Mouse (Mus musculus): ENCODE measurements around the gene Rnf26. TPM values are rescaled to one million over a fixed set of nuclear protein-coding genes. Genes with fewer than 3 reads are reported as not detected.

Rnf26 gene
- polyA plus RNA-seq, 1 experiment: 29.5 TPM

DNA sequence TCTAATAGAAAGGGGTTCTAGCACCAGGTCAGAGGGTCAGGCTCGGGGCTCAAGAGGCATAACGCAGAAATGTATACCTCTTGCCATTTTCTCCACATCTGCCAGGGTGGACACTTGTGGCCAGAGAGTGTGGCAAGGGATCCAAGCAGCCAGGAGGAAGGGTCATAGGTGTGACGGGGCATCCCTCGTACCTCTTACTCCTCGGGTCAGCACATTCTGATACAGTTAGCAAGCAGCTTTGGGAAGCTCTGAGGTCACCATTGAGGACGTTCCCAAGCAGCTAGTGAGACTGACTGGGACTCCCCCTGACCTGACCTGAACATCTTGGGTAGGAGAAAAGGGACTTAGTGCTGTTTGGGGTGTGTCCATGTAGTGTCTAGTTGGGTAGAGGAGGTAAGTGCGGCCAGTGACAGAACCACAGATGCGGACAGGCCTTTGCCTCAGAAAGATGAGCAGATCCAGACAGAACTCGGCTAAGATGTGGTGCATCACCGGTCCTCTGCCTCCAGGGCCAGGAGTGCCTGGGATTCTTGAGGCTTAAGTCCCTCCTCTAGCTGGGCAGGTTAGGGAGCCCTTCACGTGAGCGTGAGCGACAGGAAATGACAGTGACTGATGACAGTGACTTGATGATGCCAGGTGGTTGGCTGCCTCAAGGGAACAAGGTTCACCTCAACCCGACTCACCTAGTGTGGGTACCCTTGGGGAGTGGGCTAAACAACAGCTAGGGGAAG lies 43.0 kb downstream of the Rnf26 start:
- H3K36me3 ChIP-seq (ENCODE audit: control insufficient read depth, insufficient read depth): no peaks in the 10 kb centered on the region
- no peak for TF ChIP-seq SRF (IDR thresholded peaks at IDR 0.05; ENCODE audit: control insufficient read depth, insufficient read length, low read depth)
- peak overlapping the region; percentile 7 for H3K4me3 ChIP-seq
- no peaks in the 10 kb centered on the region for H3K27me3 ChIP-seq (ENCODE audit: control insufficient read depth, insufficient read depth, insufficient read length)
- peak overlapping the region; percentile 63 for H3K4me2 ChIP-seq (ENCODE audit: low read depth)
- H3K79me2 ChIP-seq (ENCODE audit: control insufficient read depth, insufficient read depth): no peaks in the 10 kb centered on the region
- no peak overlapping the region for H3ac ChIP-seq (ENCODE audit: control insufficient read depth, insufficient read length)

DNA sequence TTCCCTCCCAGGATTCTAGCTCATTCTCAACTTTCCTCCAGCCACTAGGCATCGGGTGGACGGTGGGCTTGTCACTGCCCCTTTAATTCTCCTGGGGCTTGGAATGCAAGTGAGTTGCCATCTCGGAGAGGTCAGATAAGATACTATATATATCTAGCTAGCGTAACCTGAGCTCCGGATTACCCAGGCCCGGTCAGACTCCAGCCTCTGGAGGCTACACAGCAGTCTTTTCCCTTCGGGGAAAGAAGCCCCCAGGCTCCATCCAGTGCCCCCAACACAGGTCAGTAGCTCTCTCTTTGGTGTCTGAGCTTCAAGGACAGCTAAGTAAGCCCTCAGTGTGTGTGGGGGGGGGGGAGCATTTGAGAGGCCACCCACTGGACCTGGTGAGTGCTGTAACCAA lies 44.1 kb downstream of the Rnf26 start:
- no peaks in the 10 kb centered on the region for H3K27me3 ChIP-seq (ENCODE audit: control insufficient read depth, insufficient read depth, insufficient read length)
- H3K36me3 ChIP-seq (ENCODE audit: control insufficient read depth, insufficient read depth): no peaks in the 10 kb centered on the region
- no peak overlapping the region for H3ac ChIP-seq (ENCODE audit: control insufficient read depth, insufficient read length)
- no peaks in the 10 kb centered on the region for H3K79me2 ChIP-seq (ENCODE audit: control insufficient read depth, insufficient read depth)
- H3K4me3 ChIP-seq: peak overlapping the region; percentile 7
- no peak for TF ChIP-seq USF1 (IDR thresholded peaks at IDR 0.05; ENCODE audit: low read depth)
- no peak for TF ChIP-seq SRF (IDR thresholded peaks at IDR 0.05; ENCODE audit: control insufficient read depth, insufficient read length, low read depth)
- TF ChIP-seq MYOG (IDR thresholded peaks at IDR 0.05; ENCODE audit: control insufficient read depth in 1 of 3, insufficient read depth in 1 of 3, insufficient read length in 2 of 3, low read depth in 2 of 3): no peak
- no peak for TF ChIP-seq CEBPB (IDR thresholded peaks at IDR 0.05; ENCODE audit: insufficient read depth, poor library complexity, severe bottlenecking)
- TF ChIP-seq MYOD1 (IDR thresholded peaks at IDR 0.05; ENCODE audit: control insufficient read depth in 1 of 3, insufficient read length in 2 of 3, low read depth in 2 of 3): no peak
- no peak for TF ChIP-seq MAX (IDR thresholded peaks at IDR 0.05; ENCODE audit: low read depth)
- TF ChIP-seq POLR2AphosphoS2 (IDR thresholded peaks at IDR 0.05; ENCODE audit: insufficient read length, low read depth): no peak
- H3K4me2 ChIP-seq (ENCODE audit: low read depth): peak overlapping the region; percentile 63

- TF ChIP-seq TCF12 (IDR thresholded peaks at IDR 0.05; ENCODE audit: insufficient read depth, poor library complexity, severe bottlenecking): no peak
- no peak for TF ChIP-seq CEBPB (IDR thresholded peaks at IDR 0.05; ENCODE audit: insufficient read depth, poor library complexity, severe bottlenecking)
- no peak for TF ChIP-seq E2F4 (IDR thresholded peaks at IDR 0.05; ENCODE audit: insufficient read depth)
- no peak for TF ChIP-seq MYOG (IDR thresholded peaks at IDR 0.05; ENCODE audit: control insufficient read depth in 1 of 3, insufficient read depth in 1 of 3, insufficient read length in 2 of 3, low read depth in 2 of 3)
- TF ChIP-seq SRF (IDR thresholded peaks at IDR 0.05; ENCODE audit: control insufficient read depth, insufficient read length, low read depth): no peak
- TF ChIP-seq POLR2AphosphoS2 (IDR thresholded peaks at IDR 0.05; ENCODE audit: insufficient read length, low read depth): no peak
- TF ChIP-seq POLR2A (IDR thresholded peaks at IDR 0.05; ENCODE audit: insufficient read length, low read depth): no peak
- TF ChIP-seq TCF3 (IDR thresholded peaks at IDR 0.05; ENCODE audit: insufficient read length, low read depth): no peak
- no peak for TF ChIP-seq USF1 (IDR thresholded peaks at IDR 0.05; ENCODE audit: low read depth)
- TF ChIP-seq MAX (IDR thresholded peaks at IDR 0.05; ENCODE audit: low read depth): no peak
- no peak for TF ChIP-seq REST (IDR thresholded peaks at IDR 0.05; ENCODE audit: insufficient read depth, insufficient read length)
- no peak for TF ChIP-seq MYOD1 (IDR thresholded peaks at IDR 0.05; ENCODE audit: control insufficient read depth in 1 of 3, insufficient read length in 2 of 3, low read depth in 2 of 3)
- peak overlapping the region; percentile 21 for H3K4me2 ChIP-seq (ENCODE audit: low read depth)
- H3ac ChIP-seq (ENCODE audit: control insufficient read depth, insufficient read length): no peak overlapping the region
- no peaks in the 10 kb centered on the region for H3K27me3 ChIP-seq (ENCODE audit: control insufficient read depth, insufficient read depth, insufficient read length)
- no peaks in the 10 kb centered on the region for H3K36me3 ChIP-seq (ENCODE audit: control insufficient read depth, insufficient read depth)
- no peaks in the 10 kb centered on the region for H3K79me2 ChIP-seq (ENCODE audit: control insufficient read depth, insufficient read depth)
- peak overlapping the region; percentile 27 for H3K4me3 ChIP-seq
These were observed 45.4 kb downstream of the Rnf26 start for GRCm38 (mm10) chr9:44067960-44068330.

DNA sequence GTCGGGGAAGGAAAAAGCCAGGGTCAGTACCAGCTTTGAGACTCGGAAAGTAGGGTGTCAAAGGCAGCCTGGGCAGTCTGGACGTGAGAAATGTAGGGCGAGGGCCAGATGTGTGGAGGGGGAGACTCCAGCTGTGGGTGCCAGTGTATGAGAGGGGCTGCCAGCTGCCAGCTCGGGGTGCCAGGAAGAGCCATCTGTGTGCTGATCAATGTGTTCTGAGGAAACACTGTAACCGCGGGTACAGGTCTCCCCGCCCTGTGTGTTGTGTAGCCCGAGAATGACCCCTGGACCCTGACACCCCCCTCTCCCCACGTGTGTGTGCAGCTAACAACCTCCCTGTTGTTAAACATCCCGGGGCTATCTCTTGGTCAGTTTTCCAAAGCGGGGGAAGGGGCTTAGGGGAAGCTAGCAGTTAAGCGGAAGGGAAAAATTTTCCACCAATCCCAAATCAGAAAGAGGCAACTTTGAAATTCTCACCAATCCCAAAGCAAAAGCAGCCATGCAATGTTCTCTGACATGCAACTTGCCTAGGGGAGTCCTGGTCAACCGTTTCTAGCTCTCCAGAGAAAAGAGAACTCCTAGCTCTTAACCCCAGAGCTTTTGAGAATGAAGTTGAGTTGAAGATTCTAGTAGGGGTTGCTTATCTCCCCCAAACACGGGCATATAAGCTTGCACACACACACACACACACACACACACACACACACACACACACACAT lies 45.9 kb downstream of the Rnf26 start:
- Histone ChIP-seq H3K4me2 (ENCODE audit: low read depth) (peak overlapping the region; percentile 84), H3K27me3 (ENCODE audit: control insufficient read depth, insufficient read depth, insufficient read length) (no peaks in the 10 kb centered on the region), H3K79me2 (ENCODE audit: control insufficient read depth, insufficient read depth) (no peaks in the 10 kb centered on the region), H3ac (ENCODE audit: control insufficient read depth, insufficient read length) (peak overlapping the region; percentile 0), H3K4me3 (peak overlapping the region; percentile 27), H3K36me3 (ENCODE audit: control insufficient read depth, insufficient read depth) (no peaks in the 10 kb centered on the region)
- peak in 1 of 3 experiments; percentile 2 for TF ChIP-seq MYOD1 (IDR thresholded peaks at IDR 0.05; ENCODE audit: control insufficient read depth in 1 of 3, insufficient read length in 2 of 3, low read depth in 2 of 3)
- no peak for TF ChIP-seq POLR2AphosphoS2 (IDR thresholded peaks at IDR 0.05; ENCODE audit: insufficient read length, low read depth)

DNA sequence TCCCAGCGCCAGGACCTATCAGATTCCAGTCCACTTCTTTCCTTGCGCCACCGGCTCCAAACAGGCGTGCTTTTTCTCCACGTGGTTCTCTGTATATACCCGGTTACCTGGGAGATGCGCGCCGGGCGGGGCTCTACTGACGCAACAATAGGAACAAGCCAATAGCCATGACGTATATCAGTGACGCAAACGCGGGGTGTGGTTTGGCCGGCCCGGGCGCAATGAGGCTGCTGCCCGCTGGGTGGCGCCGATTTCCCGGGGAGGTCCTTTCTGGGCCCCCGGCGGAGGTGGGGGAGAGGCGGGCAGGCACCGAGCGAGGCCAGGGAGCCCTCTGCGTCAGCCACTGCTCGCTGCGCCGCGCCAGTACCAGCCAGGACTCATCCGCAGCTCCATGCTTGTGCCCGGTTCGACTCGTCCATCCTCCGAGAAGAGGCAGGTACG lies 46.5 kb downstream of the Rnf26 start, which contains the start of gene Usp2:
Usp2 (plus strand) TSS at position 237 of the 441 bp plus-strand sequence.
- TF ChIP-seq TCF3 (IDR thresholded peaks at IDR 0.05; ENCODE audit: insufficient read length, low read depth): no peak
- TF ChIP-seq POLR2AphosphoS2 (IDR thresholded peaks at IDR 0.05; ENCODE audit: insufficient read length, low read depth): peak; percentile 63
- no peak for TF ChIP-seq REST (IDR thresholded peaks at IDR 0.05; ENCODE audit: insufficient read depth, insufficient read length)
- peak; percentile 94 for TF ChIP-seq MAX (IDR thresholded peaks at IDR 0.05; ENCODE audit: low read depth)
- TF ChIP-seq USF1 (IDR thresholded peaks at IDR 0.05; ENCODE audit: low read depth): peak; percentile 89
- TF ChIP-seq SRF (IDR thresholded peaks at IDR 0.05; ENCODE audit: control insufficient read depth, insufficient read length, low read depth): no peak
- TF ChIP-seq POLR2A (IDR thresholded peaks at IDR 0.05; ENCODE audit: insufficient read length, low read depth): peak; percentile 80
- peak in 1 of 3 experiments; percentile 10 for TF ChIP-seq MYOD1 (IDR thresholded peaks at IDR 0.05; ENCODE audit: control insufficient read depth in 1 of 3, insufficient read length in 2 of 3, low read depth in 2 of 3)
- no peak for TF ChIP-seq TCF12 (IDR thresholded peaks at IDR 0.05; ENCODE audit: insufficient read depth, poor library complexity, severe bottlenecking)
- TF ChIP-seq E2F4 (IDR thresholded peaks at IDR 0.05; ENCODE audit: insufficient read depth): no peak
- TF ChIP-seq CEBPB (IDR thresholded peaks at IDR 0.05; ENCODE audit: insufficient read depth, poor library complexity, severe bottlenecking): peak; percentile 55; the same call in 1 of the 2 replicates
- no peak for TF ChIP-seq MYOG (IDR thresholded peaks at IDR 0.05; ENCODE audit: control insufficient read depth in 1 of 3, insufficient read depth in 1 of 3, insufficient read length in 2 of 3, low read depth in 2 of 3)

More for the DNA sequence above, 46.5 kb downstream of the Rnf26 start, which contains the start of gene Usp2:
- no peaks in the 10 kb centered on the region for H3K36me3 ChIP-seq (ENCODE audit: control insufficient read depth, insufficient read depth)
- H3ac ChIP-seq (ENCODE audit: control insufficient read depth, insufficient read length): peak within 1 kb of the TSS; percentile 0
- H3K4me2 ChIP-seq (ENCODE audit: low read depth): peak within 1 kb of the TSS; percentile 84
- H3K27me3 ChIP-seq (ENCODE audit: control insufficient read depth, insufficient read depth, insufficient read length): no peaks in the 10 kb centered on the region
- H3K4me3 ChIP-seq: peak within 1 kb of the TSS; percentile 27
- no peaks in the 10 kb centered on the region for H3K79me2 ChIP-seq (ENCODE audit: control insufficient read depth, insufficient read depth)
